Mouse (Mus musculus) activated CD4-positive, CD25-positive, alpha-beta regulatory T cell, adult 4 months (primary cell): ENCODE measurements around the gene Mob3a. TPM values are rescaled to one million over a fixed set of nuclear protein-coding genes. Genes with fewer than 3 reads are reported as not detected.
"Not testable (repeated sequence)": the region's sequence is repeated elsewhere in the genome, so short reads cannot be mapped to it uniquely, and the experiment has no call there.

Experiments
- ATAC-seq: one replicate; pipeline ENCODE4 v1.8.0; 2017
- polyA plus RNA-seq, 2 experiments: library from polyadenylated mRNA; unstranded; fragments of 100-300 nt; shearing (Covaris generic); gene quantifications; one replicate each; pipeline ENCODE4 v1.2.1; 2017

Mob3a gene
- polyA plus RNA-seq, 2 experiments from 2014 or later: 212 to 221 TPM

DNA sequence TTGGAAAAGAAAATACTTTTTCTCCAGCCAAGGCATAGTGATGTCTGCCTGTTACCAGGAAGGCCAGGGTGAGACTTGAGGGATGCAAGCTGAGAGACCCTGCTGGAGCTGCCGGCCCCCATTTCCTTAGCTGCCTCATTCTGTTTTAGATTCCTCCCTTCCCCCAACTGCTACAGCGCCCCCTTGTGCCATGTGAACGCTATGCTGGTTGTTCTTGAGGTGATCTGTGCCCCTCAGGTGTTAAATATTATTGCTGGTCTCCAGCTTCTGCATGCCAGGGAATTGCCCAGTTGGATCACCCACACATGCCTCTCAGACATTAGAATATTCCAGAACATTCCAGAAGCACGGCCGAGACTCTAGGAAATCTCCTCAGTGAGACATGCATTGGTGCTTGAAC, 40.6 kb downstream of the Mob3a start:
- ATAC-seq: no peak

DNA sequence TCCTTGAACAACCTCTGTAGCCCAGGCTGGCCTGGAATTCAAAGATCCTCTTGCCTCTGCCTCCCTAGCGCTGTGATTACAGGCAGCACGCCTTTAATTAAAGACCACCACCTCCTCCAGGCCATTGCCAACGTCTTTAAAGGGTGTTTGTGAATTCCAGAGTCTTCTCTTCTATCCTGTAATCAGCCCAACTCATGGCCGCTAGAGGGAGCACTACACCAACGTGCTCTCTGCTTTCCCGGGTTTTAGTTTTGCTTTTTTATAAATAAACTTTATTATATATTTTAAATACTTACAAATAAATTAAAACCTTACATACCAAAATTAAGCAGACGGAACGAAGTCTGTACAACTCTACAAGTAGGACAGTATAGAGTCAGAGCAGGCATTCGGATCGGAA, 42.6 kb downstream of the Mob3a start:
- no peak for ATAC-seq

DNA sequence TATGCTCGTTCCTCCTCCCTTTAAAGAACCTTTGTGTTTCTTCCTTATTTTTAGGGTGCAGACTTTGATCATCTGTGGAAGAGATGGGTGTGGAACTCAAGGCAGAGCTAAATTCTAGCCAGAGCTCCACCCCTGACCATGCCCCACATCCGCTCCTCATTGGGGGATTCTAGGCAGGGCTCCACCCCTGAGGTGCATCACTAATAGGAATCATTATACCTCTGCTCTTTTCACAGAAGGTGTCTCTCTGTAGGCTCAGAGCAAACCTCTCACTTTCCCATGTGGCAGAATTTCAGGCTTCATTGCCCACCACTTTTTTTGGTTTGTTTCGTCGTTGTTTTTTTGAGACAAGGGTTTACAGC, 43.0 kb downstream of the Mob3a start:
- ATAC-seq: peak; percentile 65

DNA sequence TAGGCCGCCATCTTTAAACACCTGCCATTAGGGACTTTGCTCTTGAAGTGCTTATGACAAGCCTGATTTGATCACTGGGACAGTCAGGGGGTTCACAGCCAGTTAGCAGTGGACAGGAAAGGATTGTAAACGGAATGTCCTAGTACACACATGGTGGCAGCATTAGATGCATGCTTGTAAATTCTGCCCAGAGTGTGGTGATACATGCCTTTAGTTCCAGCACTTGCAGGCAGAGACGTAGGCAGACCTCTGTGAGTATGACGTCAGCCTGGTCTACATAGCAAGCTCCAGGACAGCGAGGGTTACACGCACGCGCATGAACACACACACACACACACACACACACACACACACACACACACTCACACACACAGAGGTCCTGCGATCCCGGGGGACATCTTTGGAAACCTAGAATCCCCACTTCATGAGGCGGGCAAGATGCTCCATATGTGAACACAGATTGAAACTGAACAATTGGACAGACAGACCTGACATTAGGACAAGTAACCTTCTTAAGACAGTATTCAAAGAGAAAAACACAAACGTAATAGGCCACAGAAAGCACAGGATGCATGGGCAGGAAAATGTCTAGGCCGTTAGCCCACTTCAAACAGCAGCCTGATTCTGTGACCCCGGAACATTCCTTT, 43.5 kb downstream of the Mob3a start:
- peak; percentile 22 for ATAC-seq

DNA sequence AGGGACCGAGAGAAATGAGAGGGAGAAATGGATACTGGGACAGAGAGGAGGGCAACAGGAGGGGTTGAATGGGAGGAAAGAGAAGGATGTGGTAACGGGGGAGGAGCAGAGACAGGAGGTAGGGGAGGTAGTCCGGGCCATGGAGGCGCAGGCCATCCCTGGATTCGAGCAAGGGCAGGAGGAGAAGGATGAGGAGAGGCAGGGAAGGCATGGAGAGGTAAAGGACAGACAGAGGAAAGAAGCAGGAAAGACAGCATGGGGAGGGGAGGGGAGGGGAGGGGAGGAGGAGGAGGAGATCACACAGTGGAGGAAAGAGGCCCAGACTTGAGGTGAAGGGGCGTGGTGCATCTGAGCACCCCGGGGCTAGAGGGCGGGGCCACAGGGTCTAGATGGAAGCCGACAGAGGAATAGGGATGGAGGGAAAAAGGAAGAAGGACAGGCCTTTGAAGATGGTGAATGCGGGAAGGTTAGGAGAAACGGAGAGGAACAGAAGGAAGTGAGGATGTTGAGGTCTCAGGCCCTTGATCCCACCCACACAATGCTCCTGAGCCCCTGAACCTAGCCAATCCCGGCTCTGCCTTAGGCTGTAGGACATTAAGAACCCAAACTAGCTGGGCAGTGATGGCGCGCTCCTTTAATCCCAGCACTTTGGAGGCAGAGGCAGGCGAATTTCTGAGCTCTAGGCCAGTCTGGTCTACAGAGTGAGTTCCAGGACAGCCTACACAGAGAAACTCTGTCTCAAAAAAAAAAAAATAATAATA, 44.7 kb downstream of the Mob3a start, which contains the start of gene Btbd2:
Gene Btbd2 (minus strand): TSS at position 209 of the 761 bp plus-strand sequence.
- ATAC-seq: peak; percentile 40

DNA sequence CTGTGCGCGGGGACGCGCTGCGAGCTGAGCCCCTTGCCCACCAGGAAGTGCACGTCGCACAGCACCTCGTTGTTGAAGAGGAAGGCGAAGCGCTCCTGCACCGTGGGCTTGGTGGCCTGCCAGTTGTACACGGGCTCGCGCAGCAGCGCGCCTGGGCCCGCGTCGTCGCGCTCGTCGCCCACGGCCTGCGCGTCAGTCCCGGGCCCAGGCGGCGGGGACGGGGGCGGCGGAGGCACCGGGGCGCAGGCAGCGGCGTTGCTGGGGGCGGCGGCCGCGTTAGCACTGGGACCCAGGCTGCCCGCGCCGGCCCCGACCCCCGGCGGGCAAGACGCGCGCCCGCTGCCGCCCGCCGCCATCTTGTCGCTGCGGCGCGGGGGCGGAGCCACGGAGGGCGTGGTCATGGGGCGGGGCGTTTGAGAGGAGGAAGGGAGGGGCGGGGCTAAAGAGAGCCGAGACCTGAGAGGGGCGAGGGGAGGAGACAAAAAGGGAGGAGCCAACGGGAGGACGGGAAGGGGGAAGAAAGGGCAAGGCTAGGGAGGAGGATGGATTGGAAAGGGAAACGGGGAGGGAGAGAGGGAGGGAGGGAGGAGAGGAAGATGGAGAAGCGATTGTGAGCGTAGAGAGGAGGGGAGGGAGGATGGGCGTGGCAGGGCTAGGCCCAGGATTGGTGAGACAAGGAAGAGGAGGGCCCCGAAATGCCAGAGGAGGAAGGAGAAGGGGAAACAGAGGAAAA, 45.5 kb downstream of the Mob3a start:
- peak; percentile 40 for ATAC-seq

DNA sequence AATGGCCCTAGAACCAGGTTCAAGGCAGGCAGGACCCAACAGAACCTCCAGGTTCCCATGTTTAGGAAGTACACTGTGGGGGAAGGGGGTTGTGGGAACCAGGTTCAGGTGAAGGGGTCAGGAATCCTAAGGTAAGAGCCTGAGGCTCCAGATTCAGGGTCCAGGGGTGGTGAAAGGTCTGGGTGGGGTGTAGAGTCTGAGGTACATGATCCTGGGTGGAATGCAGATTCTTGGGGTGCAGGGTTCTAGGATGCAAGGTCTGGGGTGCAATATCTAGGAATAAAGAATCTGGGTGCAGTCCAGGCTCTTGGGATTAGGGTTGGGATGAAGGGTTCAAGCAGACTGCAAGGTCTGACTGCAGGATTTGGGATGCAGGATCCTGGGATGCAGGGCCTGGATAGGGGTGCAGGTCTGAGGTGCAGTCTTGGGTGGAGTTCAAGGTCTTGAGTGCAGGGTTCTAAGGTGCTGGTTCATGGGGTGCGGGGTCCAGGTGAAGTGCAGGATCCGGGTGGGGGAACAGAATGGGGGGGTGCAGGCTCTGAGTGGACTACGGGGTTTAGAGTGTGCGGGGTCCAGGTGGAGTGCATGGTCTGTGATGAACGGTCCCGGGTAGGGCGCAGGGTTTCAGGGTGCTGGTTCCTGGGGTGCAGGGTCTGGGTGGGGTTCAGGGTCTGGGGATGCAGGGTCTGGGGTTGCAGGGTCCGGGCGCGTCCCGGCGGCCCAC, 46.2 kb downstream of the Mob3a start:
- ATAC-seq: no peak

DNA sequence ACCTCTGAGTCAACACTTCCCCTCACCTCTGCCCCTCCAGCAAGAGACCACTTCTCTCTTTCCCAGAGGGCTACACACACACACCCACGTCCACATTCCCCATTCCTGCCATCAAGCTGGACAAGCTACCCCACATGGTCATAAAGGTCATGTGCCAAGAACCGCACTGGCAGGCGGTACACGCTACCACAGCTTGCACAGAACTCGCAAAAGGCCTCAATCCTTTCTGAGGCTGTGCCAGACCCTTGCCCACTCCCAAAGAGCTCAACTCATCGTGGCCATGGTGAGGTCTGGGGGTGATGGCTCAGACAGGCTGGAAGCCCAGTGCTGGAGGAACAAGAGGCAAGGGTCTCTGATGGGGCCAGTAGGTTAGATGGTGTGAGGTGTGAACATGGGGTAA, 46.9 kb downstream of the Mob3a start:
- no peak for ATAC-seq

DNA sequence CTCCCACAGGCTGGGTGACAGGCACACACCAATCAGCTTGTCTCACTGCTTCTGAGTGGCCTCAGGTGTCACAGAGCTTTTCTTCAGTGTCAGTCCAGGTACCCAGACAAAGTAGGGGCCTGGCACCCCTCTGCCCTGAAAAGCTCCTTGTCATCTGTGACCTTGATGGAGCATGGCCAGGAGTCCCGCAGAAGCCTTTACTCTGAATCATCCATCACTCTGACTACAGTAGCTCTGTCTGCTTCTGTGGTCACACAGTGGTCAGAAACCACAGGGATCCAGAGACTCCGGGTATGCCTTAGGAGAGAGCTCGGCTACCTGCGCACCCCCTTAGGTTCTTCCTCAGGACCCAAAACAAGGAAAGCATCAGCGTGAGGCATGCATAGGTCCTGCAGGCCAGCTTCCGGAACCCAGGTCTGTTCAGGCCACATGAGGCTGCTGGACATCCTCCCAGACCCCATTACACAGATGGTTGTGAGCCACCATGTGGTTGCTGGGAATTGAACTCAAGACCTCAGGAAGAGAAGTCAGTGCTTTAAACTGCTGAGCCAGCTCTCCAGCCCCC, 48.5 kb downstream of the Mob3a start:
- no peak for ATAC-seq

DNA sequence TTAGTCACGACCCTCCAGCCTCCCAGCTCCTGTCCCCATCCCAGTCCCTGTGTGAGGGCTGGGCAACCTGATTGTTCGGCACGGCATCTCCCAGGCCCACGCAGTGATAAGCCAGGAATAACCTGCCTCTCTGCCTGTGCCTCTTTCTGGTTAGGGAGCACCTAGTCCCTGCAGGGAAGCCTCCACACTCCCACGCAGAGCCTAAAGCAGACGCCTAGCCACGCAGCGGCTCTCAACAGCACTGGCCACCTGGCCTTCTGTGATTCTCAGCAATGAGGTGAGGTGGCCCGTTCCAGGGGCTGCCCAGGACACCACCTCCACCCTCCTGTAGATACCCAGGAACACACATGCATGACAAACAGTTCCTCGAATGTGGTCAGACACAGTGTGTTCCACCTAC, 51.4 kb downstream of the Mob3a start:
- ATAC-seq: no peak

DNA sequence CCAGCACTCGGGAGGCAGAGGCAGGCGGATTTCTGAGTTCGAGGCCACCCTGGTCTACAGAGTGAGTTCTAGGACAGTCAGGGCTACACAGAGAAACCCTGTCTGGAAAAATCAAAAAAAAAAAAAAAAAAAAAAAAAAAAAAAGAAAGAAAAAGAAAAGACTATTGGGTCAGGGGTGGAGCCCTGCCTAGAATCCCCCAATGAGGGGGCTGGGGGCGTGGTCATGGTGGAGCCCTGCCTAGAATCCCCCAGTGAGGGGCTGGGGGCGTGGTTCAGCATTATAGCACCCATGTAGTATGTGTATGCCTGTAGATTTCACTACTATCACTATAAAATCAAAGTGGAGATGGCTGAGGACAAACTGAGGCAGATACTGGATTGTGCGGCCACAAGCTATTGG, 51.9 kb downstream of the Mob3a start:
- not testable (repeated sequence) for ATAC-seq

DNA sequence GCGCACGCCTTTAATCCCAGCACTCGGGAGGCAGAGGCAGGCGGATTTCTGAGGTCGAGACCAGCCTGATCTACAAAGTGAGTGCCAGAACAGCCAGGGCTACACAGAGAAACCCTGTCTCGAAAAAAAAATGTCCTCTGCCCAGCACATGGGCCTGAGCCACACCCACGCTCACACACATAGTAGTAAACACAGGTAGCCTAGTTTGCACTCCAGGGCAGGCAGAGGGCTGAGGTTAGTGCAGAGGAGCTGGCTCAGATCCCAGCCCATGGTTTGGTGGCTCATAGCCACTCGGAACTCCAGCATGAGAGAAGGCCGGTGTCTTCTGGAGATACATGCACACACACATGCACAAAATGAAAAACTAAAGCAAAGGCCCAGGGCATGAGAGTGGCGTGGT, 54.8 kb downstream of the Mob3a start:
- ATAC-seq: no peak

DNA sequence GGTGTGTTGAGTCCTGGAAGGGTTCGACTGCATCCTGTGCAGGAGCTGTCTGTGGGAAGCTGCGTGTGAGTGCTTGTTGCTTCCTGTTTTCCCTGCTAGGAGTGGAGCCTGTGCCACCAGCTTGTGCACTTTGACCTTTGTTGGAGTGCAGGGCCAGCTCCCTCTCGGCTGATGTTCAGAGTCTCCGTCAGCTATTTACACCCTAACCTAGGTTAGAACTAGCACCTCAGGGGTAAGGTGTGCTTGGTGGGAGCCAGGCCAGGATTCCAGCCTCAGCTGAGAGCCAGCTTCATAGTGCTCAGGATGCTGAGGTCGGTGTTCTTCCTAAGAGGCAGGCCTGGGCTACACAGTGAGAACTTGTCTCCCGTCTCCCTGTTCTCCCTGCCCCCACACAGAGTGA, 66.4 kb downstream of the Mob3a start:
- ATAC-seq: no peak

Other genes starting within 250 kb of the Mob3a start
- gene Onecut3, start 207.1 kb downstream of the Mob3a start, polyA plus RNA-seq: not detected
- gene Atp8b3, start 162.9 kb downstream of the Mob3a start, polyA plus RNA-seq: not detected
- gene Rexo1, start 140.4 kb downstream of the Mob3a start, polyA plus RNA-seq: 10 to 100 TPM; 13.0 to 13.4 TPM
- 1 to 10 TPM; 5.2 to 8.1 TPM for gene Klf16, start 124.7 kb downstream of the Mob3a start, polyA plus RNA-seq
- gene Abhd17a, start 111.6 kb downstream of the Mob3a start, polyA plus RNA-seq: 10 to 100 TPM in 1 of 2 experiments, 1 to 10 TPM in 1; 9.4 to 11.8 TPM
- 100 to 1,000 TPM; 104 to 107 TPM for gene Scamp4, start 99.1 kb downstream of the Mob3a start, polyA plus RNA-seq
- 1 to 10 TPM; 2.5 to 3.7 TPM for gene Adat3, start 99.1 kb downstream of the Mob3a start, polyA plus RNA-seq
- gene Gm49322, start 96.0 kb downstream of the Mob3a start, polyA plus RNA-seq: 10 to 100 TPM in 1 of 2 experiments, 1 to 10 TPM in 1; 9.5 to 11.5 TPM
- 10 to 100 TPM; 13.3 to 16.1 TPM for gene Csnk1g2, start 79.1 kb downstream of the Mob3a start, polyA plus RNA-seq
- gene Btbd2, start 44.9 kb downstream of the Mob3a start, polyA plus RNA-seq: 1 to 10 TPM; 5.5 to 6.1 TPM
- 10 to 100 TPM; 56.1 to 64.2 TPM for gene Mknk2, start 23.9 kb downstream of the Mob3a start, polyA plus RNA-seq
- gene Izumo4, start 207 bp upstream of the Mob3a start, polyA plus RNA-seq: 10 to 100 TPM; 80.1 to 96.5 TPM
- 10 to 100 TPM; 22.7 to 24.0 TPM for gene Ap3d1, start 40.3 kb upstream of the Mob3a start, polyA plus RNA-seq
- gene Dot1l, start 53.2 kb upstream of the Mob3a start, polyA plus RNA-seq: 10 to 100 TPM; 13.6 to 18.0 TPM
- gene Sf3a2, start 96.2 kb upstream of the Mob3a start, polyA plus RNA-seq: 10 to 100 TPM; 18.9 to 19.9 TPM
- 100 to 1,000 TPM; 121 to 156 TPM for gene Plekhj1, start 96.6 kb upstream of the Mob3a start, polyA plus RNA-seq
- not detected for gene Amh, start 103.3 kb upstream of the Mob3a start, polyA plus RNA-seq
- not detected for gene Jsrp1, start 111.5 kb upstream of the Mob3a start, polyA plus RNA-seq
- gene Oaz1, start 124.7 kb upstream of the Mob3a start, polyA plus RNA-seq: 1,000 to 10,000 TPM; 1,826 to 2,667 TPM
- gene Lingo3, start 142.1 kb upstream of the Mob3a start, polyA plus RNA-seq: not detected
- 100 to 1,000 TPM; 202 to 214 TPM for gene Lsm7, start 153.2 kb upstream of the Mob3a start, polyA plus RNA-seq
- 10 to 100 TPM in 1 of 2 experiments, 1 to 10 TPM in 1; 8.9 to 18.4 TPM for gene Sppl2b, start 153.3 kb upstream of the Mob3a start, polyA plus RNA-seq
- gene Tmprss9, start 169.9 kb upstream of the Mob3a start, polyA plus RNA-seq: not detected
- gene Timm13, start 199.0 kb upstream of the Mob3a start, polyA plus RNA-seq: 100 to 1,000 TPM; 228 to 262 TPM
- 1 to 10 TPM; 2.8 to 4.5 TPM for gene Lmnb2, start 216.3 kb upstream of the Mob3a start, polyA plus RNA-seq
- 10 to 100 TPM; 22.8 to 45.2 TPM for gene Gadd45b, start 228.1 kb upstream of the Mob3a start, polyA plus RNA-seq